Mouse (Mus musculus) liver, adult 2 months (tissue): ENCODE results near the gene Bcdin3d.

ENCODE experiments used
- CTCF ChIP-seq: fragments of 200-500 bp; IDR thresholded peaks from 2 replicates; pipeline ENCODE4 v1.5.1; 2011; ENCODE audit warnings: low read depth, low read length, control low read depth
- POLR2A ChIP-seq: fragments of 200-500 bp; IDR thresholded peaks from 2 replicates; pipeline ENCODE4 v1.6.1; 2011; ENCODE audit warnings: low read length, control low read depth; ENCODE audit not compliant: insufficient read depth; ENCODE audit errors: extremely low read depth

DNA sequence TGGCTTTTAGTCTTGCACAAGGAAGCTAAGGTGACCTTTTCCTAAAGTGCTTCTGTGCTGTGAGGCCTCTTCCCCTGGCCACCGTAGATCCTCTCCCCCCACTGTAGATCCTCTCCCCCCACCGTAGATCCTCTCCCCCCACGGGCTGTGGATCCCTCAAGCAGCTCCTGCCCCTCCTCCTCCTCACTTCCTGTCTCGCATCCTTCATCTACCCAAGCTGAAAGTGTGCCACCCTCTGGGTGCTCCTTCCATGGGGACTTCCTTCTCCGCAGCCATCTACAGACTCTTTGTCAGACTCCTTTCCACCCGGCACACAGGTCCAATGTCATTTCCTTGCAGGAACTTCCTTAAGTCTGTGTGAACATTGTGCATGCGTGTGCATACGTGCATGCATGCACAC is 44.1 kb downstream of the Bcdin3d start:
- TF ChIP-seq CTCF, result no peak
- no peak for TF ChIP-seq POLR2A
